In genomic region chr6:38123471-38124206, GRCm38 (mm10) we compare ENCODE assay signal across 29 mouse cellular contexts. TPM values are rescaled to one million over a fixed set of nuclear protein-coding genes. Genes with fewer than 3 reads are reported as not detected.
DNase-seq lines count a peak whose midpoint lies in the region; ATAC-seq and TF ChIP-seq lines count a peak whose summit lies in the region.
"Had no signal": no experiment of that assay in that cellular context is flagged by ENCODE, and none has a peak within 500 bp of the region (broad histone marks: within the 10 kb centered on the region; RNA-seq: fewer than 3 reads in every experiment).

No protein-coding gene starts in this region.

- ATAC-seq in liver, postnatal 0 days = no peak
- ATAC-seq in kidney, embryonic 15.5 days (replicated peaks; ENCODE audit: low FRiP score) = no peak
- ATAC-seq: inflammation-experienced regulatory T-cells, adult 6 months had no signal

- no peaks in the 10 kb centered on the region for H3K9me3 ChIP-seq in liver, postnatal 0 days (ENCODE audit: low read length)
- H3K9me3 ChIP-seq in kidney, embryonic 15.5 days (replicated peaks) = no peaks in the 10 kb centered on the region

- H3K9ac ChIP-seq in liver, postnatal 0 days (replicated peaks) = no peak overlapping the region
- no peak overlapping the region for H3K9ac ChIP-seq in kidney, embryonic 15.5 days
- H3K9ac ChIP-seq: hindbrain, embryonic 14.5 days had no signal

- H3K4me3 ChIP-seq in gastrocnemius, adult 2 months = peak overlapping the region; percentile 23
- no peak overlapping the region for H3K4me3 ChIP-seq in liver, postnatal 0 days (ENCODE audit: low read depth, low read length)
- no peak overlapping the region for H3K4me3 ChIP-seq in kidney, embryonic 15.5 days (replicated peaks)

- no peak overlapping the region for H3K27ac ChIP-seq in gastrocnemius, adult 2 months
- peak overlapping the region; percentile 29; the same call in 1 of the 2 replicates for H3K27ac ChIP-seq in liver, postnatal 0 days (ENCODE audit: low read depth)
- peak overlapping the region; percentile 64 for H3K27ac ChIP-seq in kidney, embryonic 15.5 days
- H3K27ac ChIP-seq: hindbrain, embryonic 14.5 days had no signal

- WGBS in liver, postnatal 0 days (ENCODE audit: insufficient replicate concordance) = 72% methylated on average over 18 of the region's 18 CpGs
- WGBS in kidney, embryonic 15.5 days = 58% methylated on average over 18 of the region's 18 CpGs

- intact Hi-C loops in gastrocnemius, adult 2 months (cut with DNase I) = no loop called here

- H3K27me3 ChIP-seq in liver, postnatal 0 days (ENCODE audit: insufficient read depth, low read length) = no peaks in the 10 kb centered on the region
- no peaks in the 10 kb centered on the region for H3K27me3 ChIP-seq in kidney, embryonic 15.5 days

- no peaks in the 10 kb centered on the region for H3K36me3 ChIP-seq in liver, postnatal 0 days (replicated peaks; ENCODE audit: insufficient read depth, low read length)
- H3K36me3 ChIP-seq in kidney, embryonic 15.5 days = peaks cover 25% of the 10 kb centered on the region

- no peak overlapping the region for H3K4me2 ChIP-seq in liver, postnatal 0 days (ENCODE audit: low read depth, low read length)
- H3K4me2 ChIP-seq in kidney, embryonic 15.5 days = peak overlapping the region; percentile 18; the same call in 1 of the 2 replicates
- H3K4me2 ChIP-seq: hindbrain, embryonic 14.5 days; liver, embryonic 11.5 days had no signal

- DNase-seq in gastrocnemius, adult 2 months = no peak
- DNase-seq in gastrocnemius, postnatal 4 days (ENCODE audit: low spot score in 2 of 2) = no peak
- no peak for DNase-seq in liver, postnatal 0 days
- no peak for DNase-seq in liver
- peak; percentile 39 for DNase-seq in yolk sac, embryonic 10.5 days (ENCODE audit: low spot score)
- DNase-seq in lung, adult 18-20 months = no peak
- DNase-seq in layer of hippocampus, adult 18-20 months (ENCODE audit: low spot score in 2 of 2) = no peak
- DNase-seq: adrenal gland, postnatal 14 days; cerebellum, adult 2 months; cerebellum, postnatal 25 days; heart, postnatal 36 days; layer of hippocampus, adult 9-11 months; lung, adult 2 months; midbrain, embryonic 14.5 days; right cerebral cortex, postnatal 25 days; spleen, adult 18-20 months had no signal

- TF ChIP-seq CTCF in gastrocnemius, adult 2 months (IDR thresholded peaks at IDR 0.05) = no peak
- TF ChIP-seq CTCF in liver, postnatal 0 days (IDR thresholded peaks at IDR 0.05; ENCODE audit: low read depth) = no peak

- peaks cover 12% of the 10 kb centered on the region for H3K4me1 ChIP-seq in liver, postnatal 0 days (ENCODE audit: insufficient read depth)
- peaks cover 50% of the 10 kb centered on the region for H3K4me1 ChIP-seq in kidney, embryonic 15.5 days

- no peak for TF ChIP-seq EP300 in liver, postnatal 0 days (IDR thresholded peaks at IDR 0.05; ENCODE audit: low read depth)

RNA-seq across cellular contexts. Expression of gene Atp6v0a4, which starts 0.7 kb away (rescaled TPM):
- under 1 TPM; 0.50 to 0.56 TPM for total RNA-seq in gastrocnemius, adult 2 months (2021)
- 1 to 10 TPM; 1.7 to 2.0 TPM for total RNA-seq in gastrocnemius, postnatal 4 days (2021)
- polyA plus RNA-seq in liver, postnatal 0 days (2015; fragmentation: Nextera tagmentation; extraction: Ambion mirVana) = 0.05 TPM in 2 replicates
- 12.0 and 12.6 TPM in 2 replicates for polyA plus RNA-seq in kidney, embryonic 15.5 days (2015; fragmentation: Nextera tagmentation; extraction: Ambion mirVana)
- 1 to 10 TPM; 1.6 to 1.7 TPM for total RNA-seq in layer of hippocampus, adult 18-20 months (2021)
- polyA plus RNA-seq: forebrain, embryonic 11.5 days; inflammation-experienced regulatory T-cells, adult 6 months; midbrain, embryonic 14.5 days; neural tube, embryonic 11.5 days had no signal

RNA-seq across cellular contexts. Expression of gene Tmem213, which starts 14.6 kb away (rescaled TPM):
- total RNA-seq in gastrocnemius, adult 2 months (2021) = not detected
- total RNA-seq in gastrocnemius, postnatal 4 days (2021) = not detected
- not detected in 2 replicates for polyA plus RNA-seq in liver, postnatal 0 days (2015; fragmentation: Nextera tagmentation; extraction: Ambion mirVana)
- 37.4 and 43.5 TPM in 2 replicates for polyA plus RNA-seq in kidney, embryonic 15.5 days (2015; fragmentation: Nextera tagmentation; extraction: Ambion mirVana)
- not detected for total RNA-seq in layer of hippocampus, adult 18-20 months (2021)
- total RNA-seq: adrenal gland, postnatal 14 days; gastrocnemius, adult 18-20 months; heart, postnatal 36 days; left cerebral cortex, adult 18-20 months; left cerebral cortex, postnatal 36 days; megakaryocyte-erythroid progenitor cell, adult 5-6 weeks had no signal
- polyA plus RNA-seq: cerebellum, adult 2 months; forebrain, embryonic 11.5 days; heart, embryonic 14.5 days; hindbrain, embryonic 14.5 days; inflammation-experienced regulatory T-cells, adult 6 months; liver, embryonic 11.5 days; midbrain, embryonic 14.5 days; neural tube, embryonic 11.5 days; testis, adult 2 months; urinary bladder, adult 2 months had no signal
